Mouse (Mus musculus): ENCODE results near the gene Tbx1.
A peak's percentile ranks its signal among the peaks of the same experiment; 100 is the strongest.
"Not testable (repeated sequence)": the region's sequence is repeated elsewhere in the genome, so short reads cannot be mapped to it uniquely, and the experiment has no call there.

Gene Tbx1

DNA sequence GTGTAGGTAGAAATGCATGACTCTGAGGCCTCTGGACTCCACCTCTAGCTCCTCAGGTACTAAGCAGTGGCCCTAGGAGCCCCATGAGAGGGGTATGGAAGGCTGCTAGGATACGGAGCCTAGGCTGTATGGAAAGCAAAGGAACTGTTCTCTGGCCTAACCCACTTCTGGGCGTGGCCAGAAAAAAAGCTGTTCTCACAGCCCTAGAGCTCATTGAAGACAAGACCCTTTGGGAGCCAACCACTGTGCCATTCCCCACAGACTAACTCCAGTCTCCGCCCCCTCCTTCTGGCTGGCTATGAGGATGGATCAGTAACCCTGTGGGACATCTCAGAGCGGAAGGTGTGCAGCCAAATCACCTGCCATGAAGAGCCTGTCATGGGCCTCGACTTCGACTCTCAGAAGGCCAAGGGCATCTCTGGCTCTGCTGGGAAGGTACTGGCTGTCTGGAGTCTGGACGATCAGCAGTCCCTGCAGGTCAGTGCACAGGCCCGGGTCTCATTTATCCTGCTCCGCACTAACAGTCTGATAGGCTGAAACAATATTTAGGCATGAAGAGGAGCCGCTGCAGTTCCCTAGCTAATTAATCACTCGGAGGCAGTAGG lies 38.3 kb downstream of the Tbx1 start:
- no peak for DNase-seq (ENCODE audit: low spot score in 2 of 2)

GRCm38 (mm10) chr16:18551604-18552003 lies 38.9 kb downstream of the Tbx1 start:
- no peak for DNase-seq (ENCODE audit: low spot score in 2 of 2)

- peak in 1 of 2 experiments; percentile 24 for DNase-seq (ENCODE audit: low spot score in 2 of 2)
Measured at GRCm38 (mm10) chr16:18547891-18548290, 42.6 kb downstream of the Tbx1 start.

DNA sequence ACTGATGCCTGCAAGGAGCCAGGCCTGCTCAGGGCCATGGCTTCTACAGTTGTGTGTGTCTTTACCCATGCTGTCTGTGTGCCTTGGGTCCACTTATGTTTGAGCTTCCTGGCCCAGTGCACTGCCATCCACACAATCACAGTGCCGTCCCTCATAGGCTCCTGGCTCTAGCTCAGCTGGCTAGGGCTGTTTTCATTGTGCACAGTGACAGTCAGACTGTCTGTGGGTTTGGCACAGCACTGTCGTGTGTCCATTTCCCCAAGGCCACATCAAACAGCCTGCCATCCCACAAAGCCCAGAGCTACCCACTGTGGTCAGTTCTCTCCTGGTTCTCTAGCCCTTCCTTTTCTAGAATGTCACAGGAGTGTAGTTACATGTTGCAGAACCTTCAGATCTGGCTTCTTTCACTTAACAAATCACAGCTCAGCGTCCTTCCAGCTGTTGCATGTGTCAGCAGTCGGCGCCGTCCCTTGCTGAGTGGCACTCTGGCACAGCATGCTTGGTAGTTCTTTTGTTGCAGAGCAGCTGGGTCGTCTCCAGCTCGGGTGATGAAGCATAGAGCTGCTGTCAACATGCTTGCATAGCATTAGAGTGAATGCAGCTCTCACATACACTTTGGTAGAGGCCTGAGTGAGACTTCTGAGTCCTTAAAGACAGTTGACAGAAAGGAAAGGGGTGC lies 47.2 kb downstream of the Tbx1 start:
- DNase-seq (ENCODE audit: low spot score in 2 of 2): no peak

DNA sequence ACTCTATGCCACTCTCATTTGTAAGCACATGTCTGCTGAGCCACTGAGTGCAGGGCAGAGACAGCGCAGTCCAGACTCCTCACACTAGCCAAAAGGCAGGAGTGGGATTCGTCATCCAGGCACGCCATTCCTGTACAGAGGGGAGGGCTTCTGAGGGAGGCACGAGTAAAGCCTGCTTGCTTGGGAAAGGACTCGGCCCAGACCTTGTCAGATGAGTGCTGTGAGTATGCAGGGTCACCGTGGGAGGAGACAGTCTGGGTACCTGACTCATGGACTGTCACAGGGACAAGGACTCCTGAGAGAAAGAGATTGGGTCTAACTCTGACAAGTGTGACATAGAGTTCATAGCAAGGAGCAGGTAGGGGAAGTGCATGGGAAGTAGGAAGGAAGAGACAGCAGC lies 51.2 kb downstream of the Tbx1 start:
- DNase-seq (ENCODE audit: low spot score in 2 of 2): no peak

DNA sequence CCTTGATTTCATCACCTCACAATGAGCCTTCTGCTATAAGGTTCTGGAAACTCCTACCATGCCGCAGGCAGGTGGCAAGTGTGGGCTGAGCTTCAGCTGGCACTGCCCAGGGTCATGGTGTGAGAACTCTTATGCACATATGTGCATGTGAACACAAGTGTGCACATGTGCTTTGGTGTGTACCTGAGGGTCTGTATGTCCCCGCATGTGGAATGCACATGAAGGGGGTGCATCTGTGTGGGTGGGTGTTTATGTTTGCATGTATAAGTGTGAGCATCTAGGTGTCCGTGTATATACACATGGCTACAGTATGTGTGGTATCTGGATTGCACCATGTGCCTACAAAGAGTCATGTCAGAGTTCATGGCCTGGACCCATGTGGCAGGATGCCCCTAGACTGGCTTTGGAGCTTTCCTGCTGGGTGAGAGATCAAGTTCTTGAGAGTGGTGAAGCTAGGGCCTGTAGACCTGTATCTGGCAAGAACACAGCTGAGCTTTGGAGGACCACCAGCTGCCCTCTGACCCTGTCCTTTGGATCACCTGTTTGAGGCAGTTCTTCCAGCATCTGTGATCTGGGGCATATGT lies 53.0 kb downstream of the Tbx1 start:
- DNase-seq (ENCODE audit: low spot score in 2 of 2): no peak

DNA sequence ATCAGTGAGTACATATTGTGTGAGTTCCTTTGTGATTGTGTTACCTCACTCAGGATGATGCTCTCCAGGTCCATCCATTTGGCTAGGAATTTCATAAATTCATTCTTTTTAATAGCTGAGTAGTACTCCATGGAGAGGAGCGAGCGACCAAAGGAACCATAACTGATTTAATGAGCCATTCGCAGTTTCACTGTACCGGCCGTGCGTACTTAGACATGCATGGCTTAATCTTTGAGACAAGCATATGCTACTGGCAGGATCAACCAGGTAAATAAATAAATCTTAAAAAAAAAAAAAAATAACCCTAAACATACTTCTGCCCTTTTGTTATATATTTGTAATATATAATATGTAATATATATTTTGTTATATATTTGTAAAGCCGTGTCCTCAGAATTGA lies 57.4 kb downstream of the Tbx1 start:
- DNase-seq (ENCODE audit: low spot score in 2 of 2): not testable (repeated sequence)

All from urinary bladder, postnatal 4 days (tissue).